Mouse (Mus musculus): Measurements from ENCODE around the gene Rnls. TPM values are rescaled to one million over a fixed set of nuclear protein-coding genes. Genes with fewer than 3 reads are reported as not detected.

Gene Rnls
- total and polyA plus RNA-seq, 3 experiments: 1.7 to 3.7 (median 2.8) TPM

- in situ Hi-C loops (cut with MboI; ENCODE audit: low pct_ligation_motif_present, low pct_unique_long_range_greater_than_20kb, low sequenced_read_pairs) (loop anchor here (5.0 kb wide), 1 partner anchor 452 kb away; the partner anchor contains the start of gene Pten), dilution Hi-C loops (cut with MboI; ENCODE audit: extremely low pct_ligation_motif_present, extremely low pct_unique_long_range_greater_than_20kb, low sequenced_read_pairs) (no loop called here)
- H3K4me3 ChIP-seq (replicated peaks in 1 of 3; ENCODE audit: low read depth in 2 of 3, low read length in 2 of 3, poor library complexity in 1 of 3): no peak overlapping the region
- peaks cover 3 to 38% of the 10 kb centered on the region in 2 experiments; a peak in 3 of 4 replicates for H3K4me1 ChIP-seq (ENCODE audit: control insufficient read depth in 1 of 2, insufficient read depth in 2 of 2)
- H3K27me3 ChIP-seq (replicated peaks): no peaks in the 10 kb centered on the region
- no peak overlapping the region for H3K4me2 ChIP-seq (ENCODE audit: insufficient read depth, low read depth, poor library complexity, severe bottlenecking)
- DNase-seq (ENCODE audit: extremely low read depth): no peak
- H3K9me3 ChIP-seq (replicated peaks; ENCODE audit: low read length): no peaks in the 10 kb centered on the region
- H3K36me3 ChIP-seq (replicated peaks in 1 of 2; ENCODE audit: control insufficient read depth in 1 of 2, insufficient read depth in 1 of 2, low read length in 1 of 2): no peaks in the 10 kb centered on the region
- H3K79me2 ChIP-seq (replicated peaks; ENCODE audit: control insufficient read depth, extremely low read depth, insufficient read depth, poor library complexity, severe bottlenecking): no peaks in the 10 kb centered on the region
- no peak overlapping the region for H3K9ac ChIP-seq (ENCODE audit: insufficient read depth, low read depth)
- H3K27ac ChIP-seq (ENCODE audit: insufficient read depth, low read depth): no peak overlapping the region
- no peak for TF ChIP-seq CHD1 (IDR thresholded peaks at IDR 0.05; ENCODE audit: low read depth, low read length)
- peak; percentile 59 for TF ChIP-seq ZKSCAN1 (IDR thresholded peaks at IDR 0.05; ENCODE audit: borderline replicate concordance, low read depth, low read length)
- no peak for TF ChIP-seq CHD2 (IDR thresholded peaks at IDR 0.05; ENCODE audit: low read length)
- TF ChIP-seq POLR2A (IDR thresholded peaks at IDR 0.05; ENCODE audit: low read depth, low read length): no peak
Measured at GRCm38 (mm10) chr19:33209709-33210108, 182.4 kb downstream of the Rnls start.

- Histone ChIP-seq H3K4me2 (ENCODE audit: insufficient read depth, low read depth, poor library complexity, severe bottlenecking) (no peak overlapping the region), H3K27ac (ENCODE audit: insufficient read depth, low read depth) (no peak overlapping the region), H3K9ac (ENCODE audit: insufficient read depth, low read depth) (no peak overlapping the region), H3K4me3 (replicated peaks in 1 of 3; ENCODE audit: low read depth in 2 of 3, low read length in 2 of 3, poor library complexity in 1 of 3) (no peak overlapping the region), H3K36me3 (replicated peaks in 1 of 2; ENCODE audit: control insufficient read depth in 1 of 2, insufficient read depth in 1 of 2, low read length in 1 of 2) (no peaks in the 10 kb centered on the region), H3K79me2 (replicated peaks; ENCODE audit: control insufficient read depth, extremely low read depth, insufficient read depth, poor library complexity, severe bottlenecking) (no peaks in the 10 kb centered on the region), H3K4me1 (ENCODE audit: control insufficient read depth in 1 of 2, insufficient read depth in 2 of 2) (peaks cover 3 to 38% of the 10 kb centered on the region in 2 experiments; a peak in 3 of 4 replicates), H3K9me3 (replicated peaks; ENCODE audit: low read length) (no peaks in the 10 kb centered on the region), H3K27me3 (replicated peaks) (no peaks in the 10 kb centered on the region)
- no peak for DNase-seq (ENCODE audit: extremely low read depth)
- TF ChIP-seq SIN3A (IDR thresholded peaks at IDR 0.05; ENCODE audit: low read length): no peak
- TF ChIP-seq PAX5 (IDR thresholded peaks at IDR 0.05; ENCODE audit: low read length): no peak
- TF ChIP-seq SMC3 (IDR thresholded peaks at IDR 0.05; ENCODE audit: low read depth, low read length): no peak
- dilution Hi-C loops (cut with MboI; ENCODE audit: extremely low pct_ligation_motif_present, extremely low pct_unique_long_range_greater_than_20kb, low sequenced_read_pairs) (no loop called here), in situ Hi-C loops (cut with MboI; ENCODE audit: low pct_ligation_motif_present, low pct_unique_long_range_greater_than_20kb, low sequenced_read_pairs) (no loop called here)
Measured at GRCm38 (mm10) chr19:33207991-33208390, 184.1 kb downstream of the Rnls start.

GRCm38 (mm10) chr19:33205389-33205788 is 186.7 kb downstream of the Rnls start:
- Histone ChIP-seq H3K27ac (ENCODE audit: insufficient read depth, low read depth) (no peak overlapping the region), H3K9me3 (replicated peaks; ENCODE audit: low read length) (no peaks in the 10 kb centered on the region), H3K4me2 (ENCODE audit: insufficient read depth, low read depth, poor library complexity, severe bottlenecking) (no peak overlapping the region), H3K4me3 (replicated peaks in 1 of 3; ENCODE audit: low read depth in 2 of 3, low read length in 2 of 3, poor library complexity in 1 of 3) (no peak overlapping the region), H3K9ac (ENCODE audit: insufficient read depth, low read depth) (no peak overlapping the region), H3K4me1 (ENCODE audit: control insufficient read depth in 1 of 2, insufficient read depth in 2 of 2) (peaks cover 3 to 33% of the 10 kb centered on the region in 2 experiments; a peak in 3 of 4 replicates), H3K27me3 (replicated peaks) (no peaks in the 10 kb centered on the region), H3K79me2 (replicated peaks; ENCODE audit: control insufficient read depth, extremely low read depth, insufficient read depth, poor library complexity, severe bottlenecking) (no peaks in the 10 kb centered on the region), H3K36me3 (replicated peaks in 1 of 2; ENCODE audit: control insufficient read depth in 1 of 2, insufficient read depth in 1 of 2, low read length in 1 of 2) (no peaks in the 10 kb centered on the region)
- in situ Hi-C loops (cut with MboI; ENCODE audit: low pct_ligation_motif_present, low pct_unique_long_range_greater_than_20kb, low sequenced_read_pairs): no loop called here
- TF ChIP-seq GABPA (IDR thresholded peaks at IDR 0.05; ENCODE audit: insufficient replicate concordance, low read depth, low read length): no peak
- TF ChIP-seq MEF2A (IDR thresholded peaks at IDR 0.05; ENCODE audit: borderline replicate concordance, low read depth, low read length): no peak
- no peak for DNase-seq (ENCODE audit: extremely low read depth)
- dilution Hi-C loops (cut with MboI; ENCODE audit: extremely low pct_ligation_motif_present, extremely low pct_unique_long_range_greater_than_20kb, low sequenced_read_pairs): no loop called here

All from CH12.LX (cell line).